Mouse (Mus musculus) right cerebral cortex, adult 18-20 months (tissue): ENCODE data around the gene Gm5426.
"Not testable (repeated sequence)": the region's sequence is repeated elsewhere in the genome, so short reads cannot be mapped to it uniquely, and the experiment has no call there.

ENCODE experiments used
- DNase-seq: peaks from one replicate; pipeline ENCODE4 v3.0.0; 2022; ENCODE audit warnings: mixed read lengths

Gm5426 gene

DNA sequence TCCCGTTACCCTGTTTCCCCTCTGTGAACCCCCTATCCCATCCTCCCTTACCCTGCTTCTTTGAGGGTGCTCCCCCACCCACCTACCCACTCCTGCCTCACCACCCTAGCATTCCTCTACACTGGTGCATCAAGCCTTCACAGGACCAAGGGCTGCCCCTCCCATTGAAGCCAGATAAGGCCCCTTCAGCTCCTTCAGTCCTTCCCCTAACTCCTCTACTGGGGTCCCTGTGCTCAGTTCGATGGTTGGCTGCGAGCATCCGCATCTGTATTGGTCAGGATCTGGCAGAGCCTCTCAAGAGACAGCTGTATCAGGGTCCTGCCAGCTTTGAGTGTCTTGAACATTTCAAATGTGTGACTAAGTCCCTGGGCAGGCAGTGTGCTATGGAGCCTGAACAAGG, 2.9 kb downstream of the Gm5426 start:
- not testable (repeated sequence) for DNase-seq

DNA sequence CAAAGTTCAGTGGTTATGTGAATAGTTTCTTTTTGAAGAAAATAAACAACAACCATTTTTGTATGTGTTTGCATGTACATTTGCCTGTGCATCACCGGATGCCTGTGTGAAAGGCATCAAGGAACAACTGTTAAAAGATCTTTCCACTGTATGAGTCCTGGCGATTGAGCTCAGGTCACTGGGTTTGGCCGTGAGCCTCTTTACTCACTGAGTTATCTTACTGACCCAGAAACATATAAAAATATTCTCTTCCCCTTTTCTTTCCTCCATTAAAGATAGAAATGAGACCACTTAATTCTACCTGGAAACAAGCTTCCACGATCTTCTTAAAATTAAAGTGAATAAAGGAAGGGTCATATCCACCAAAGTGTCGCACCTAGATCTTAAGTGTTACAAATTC, 10.2 kb downstream of the Gm5426 start:
- no peak for DNase-seq

DNA sequence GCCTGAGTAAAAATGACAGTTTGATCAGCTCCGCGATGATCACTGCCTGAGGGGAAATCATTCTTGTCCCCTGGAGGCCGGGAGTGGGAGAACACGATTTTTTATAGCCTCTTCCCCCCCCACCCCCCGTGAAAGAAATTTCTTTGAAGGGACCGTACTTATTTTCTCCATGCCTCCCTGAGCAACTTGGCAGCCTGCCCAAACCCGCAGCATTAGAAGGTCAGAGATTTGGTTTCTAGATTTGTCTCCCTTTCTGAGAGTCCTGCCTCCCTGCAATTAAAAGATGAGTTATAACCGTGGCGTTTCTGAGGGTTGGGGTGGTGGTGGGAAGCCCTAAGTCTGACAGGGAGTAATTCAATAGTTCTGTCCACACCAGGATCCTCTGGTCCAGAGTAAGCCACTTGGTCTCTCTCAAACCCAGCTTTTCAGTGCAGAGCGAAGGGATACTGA, 11.9 kb downstream of the Gm5426 start:
- no peak for DNase-seq

DNA sequence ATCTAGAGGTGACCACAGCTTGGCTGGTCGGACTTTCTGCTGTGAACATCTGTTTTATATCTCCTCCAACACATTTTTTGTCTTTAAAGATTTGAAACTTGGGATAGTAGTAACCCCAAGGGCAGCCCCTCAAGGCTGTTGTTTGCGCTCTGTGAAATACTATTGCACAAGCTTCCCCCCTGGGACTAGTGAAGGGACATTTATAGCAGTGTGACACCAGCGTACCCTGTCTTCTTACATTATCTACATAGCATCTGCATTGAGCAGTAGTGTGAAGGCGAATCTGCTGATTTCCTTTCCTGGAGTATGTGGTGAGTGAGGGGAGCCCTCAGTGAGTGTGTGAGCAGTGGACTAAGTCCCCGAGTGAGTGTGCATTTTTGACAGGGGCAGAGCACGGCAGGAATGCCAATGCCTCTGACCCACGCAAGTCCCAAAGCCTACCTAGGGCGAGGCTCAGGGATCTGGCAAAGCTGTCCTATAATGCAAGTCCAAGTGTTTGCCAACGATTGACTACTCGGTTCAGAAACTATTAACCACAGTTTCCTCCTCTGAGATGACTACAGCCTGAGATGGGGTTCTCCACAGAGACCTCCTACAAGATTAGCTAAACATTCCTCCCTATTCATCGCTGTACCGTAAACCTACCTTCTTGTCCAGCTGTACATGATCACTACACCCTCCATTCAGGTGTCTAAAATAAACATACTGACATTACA, 14.2 kb downstream of the Gm5426 start:
- no peak for DNase-seq

DNA sequence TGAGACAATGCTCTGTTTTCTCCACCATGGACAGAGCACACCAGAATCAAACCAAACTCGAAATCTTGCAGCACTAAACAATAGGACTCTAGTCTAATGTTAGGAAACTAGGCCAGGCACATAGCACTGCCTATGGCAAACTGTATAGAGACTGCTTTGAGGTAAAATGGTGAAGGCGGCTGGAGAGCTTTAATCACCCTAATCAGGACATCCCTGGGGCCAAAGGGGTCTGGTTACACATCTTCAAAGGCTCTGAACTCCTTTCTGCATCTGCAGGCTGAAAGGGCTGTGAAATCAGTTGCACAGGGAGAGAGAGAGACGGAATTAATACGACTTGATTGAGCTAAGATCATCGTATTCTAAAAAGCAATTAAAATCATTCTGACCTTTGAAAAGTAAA, 16.9 kb downstream of the Gm5426 start:
- DNase-seq = no peak

DNA sequence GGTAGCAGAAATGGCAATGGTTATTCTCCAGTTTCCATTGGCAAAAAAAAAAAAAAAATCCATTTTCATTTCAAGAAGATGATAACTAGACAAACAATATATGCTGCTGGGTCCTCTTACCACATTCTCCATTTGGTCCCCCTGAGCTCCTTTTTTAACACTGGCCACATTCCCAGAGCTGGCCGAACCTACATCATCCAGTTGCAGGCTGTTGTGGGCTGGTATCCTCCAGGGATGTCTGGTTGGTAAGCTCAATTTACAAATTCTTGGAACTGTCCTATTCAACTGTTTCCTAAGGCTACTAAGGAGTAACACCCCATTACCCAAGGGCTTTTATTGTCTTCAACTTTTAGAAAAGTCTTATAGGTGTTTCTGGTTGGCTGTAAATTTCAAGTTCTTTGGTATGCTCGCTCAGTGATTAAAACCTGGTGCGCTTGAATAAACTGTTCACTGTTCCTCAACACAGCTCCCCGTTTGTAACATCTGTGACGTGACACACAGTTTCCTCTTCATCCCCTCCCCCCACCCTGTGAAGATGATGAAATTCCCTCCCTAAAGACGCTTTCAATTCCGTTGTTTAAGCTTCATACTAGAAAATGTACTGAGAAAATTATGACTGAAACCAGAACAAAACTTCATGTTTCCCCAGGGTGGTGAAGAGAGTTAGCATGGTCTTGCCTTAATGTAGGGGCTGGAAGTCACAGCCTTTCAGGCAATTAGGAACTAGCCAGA, 26.7 kb downstream of the Gm5426 start:
- DNase-seq = no peak

DNA sequence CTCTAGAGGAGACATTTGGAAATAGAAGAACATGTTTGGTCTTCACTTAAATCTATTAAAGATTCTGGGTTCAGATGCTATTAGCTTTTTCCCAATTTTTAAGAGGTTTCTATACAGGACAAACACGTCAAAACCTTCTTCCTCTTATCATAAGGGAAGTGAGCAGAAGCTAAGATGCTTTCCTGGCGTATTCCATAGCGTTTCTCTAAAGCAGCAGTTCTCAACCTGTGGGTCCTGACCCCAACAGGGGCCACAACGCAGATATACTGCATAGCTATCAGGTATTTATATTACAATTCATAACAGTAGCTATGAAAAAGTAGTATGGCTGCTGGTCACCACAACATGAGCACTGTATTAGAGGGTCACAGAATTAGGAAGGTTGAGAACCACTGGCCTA, 27.4 kb downstream of the Gm5426 start:
- DNase-seq = no peak

DNA sequence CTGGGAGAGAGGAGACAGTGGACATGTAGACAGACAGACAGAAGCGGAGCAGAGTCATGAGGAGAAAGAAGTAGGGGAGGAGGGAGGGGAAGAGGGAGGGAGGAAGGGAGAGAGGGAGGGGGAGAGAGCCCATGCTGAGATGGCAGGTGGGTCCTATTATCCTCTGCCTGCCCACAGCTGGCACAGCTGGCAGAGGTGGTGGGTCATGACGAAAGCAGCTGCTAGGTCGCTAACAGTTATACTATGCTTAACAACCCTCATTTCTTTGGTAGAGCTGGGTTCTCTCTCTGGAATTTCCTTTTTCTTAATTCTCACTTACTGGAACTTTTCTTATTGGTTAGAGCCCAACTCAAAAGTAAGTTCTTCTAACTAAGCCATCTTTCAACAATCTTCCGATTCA, 28.9 kb downstream of the Gm5426 start:
- no peak for DNase-seq

DNA sequence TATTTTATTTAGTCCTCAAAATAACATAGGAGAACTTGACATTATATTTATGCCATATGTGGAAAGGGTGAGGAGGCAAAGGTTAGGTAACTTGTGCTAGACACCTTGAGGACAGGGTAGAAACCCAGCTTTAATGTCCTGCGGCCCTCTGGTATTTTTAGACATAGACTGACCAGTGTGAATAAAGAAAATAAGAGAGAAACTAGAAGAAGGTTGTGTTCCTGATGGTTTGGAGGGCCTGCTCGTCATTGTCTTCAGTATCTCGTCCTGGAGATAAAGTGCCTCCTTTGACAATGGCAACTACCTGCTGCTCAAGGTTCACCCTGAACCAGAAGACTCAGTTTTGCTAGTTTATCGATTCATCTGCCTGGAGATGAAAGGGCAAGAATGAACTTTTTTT, 32.6 kb downstream of the Gm5426 start:
- no peak for DNase-seq

DNA sequence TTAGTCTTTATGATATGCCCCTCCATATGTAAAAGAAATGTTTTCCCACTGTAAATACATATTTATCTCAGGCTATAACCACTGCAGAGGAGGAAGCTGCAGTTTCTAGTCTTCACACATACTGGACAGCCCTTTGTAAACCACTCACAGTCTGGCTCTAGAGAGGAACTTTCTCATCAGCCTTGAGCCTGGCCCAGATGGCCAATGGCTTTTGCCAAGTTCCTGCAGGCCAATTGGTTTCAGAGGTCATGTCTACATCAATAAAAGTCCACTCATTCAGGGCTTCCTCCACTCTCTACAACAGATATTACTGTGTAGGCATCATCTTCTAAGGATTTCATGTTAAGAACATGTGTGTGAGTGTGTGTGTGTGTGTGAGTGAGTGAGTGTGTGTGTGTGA, 35.1 kb downstream of the Gm5426 start:
- no peak for DNase-seq

DNA sequence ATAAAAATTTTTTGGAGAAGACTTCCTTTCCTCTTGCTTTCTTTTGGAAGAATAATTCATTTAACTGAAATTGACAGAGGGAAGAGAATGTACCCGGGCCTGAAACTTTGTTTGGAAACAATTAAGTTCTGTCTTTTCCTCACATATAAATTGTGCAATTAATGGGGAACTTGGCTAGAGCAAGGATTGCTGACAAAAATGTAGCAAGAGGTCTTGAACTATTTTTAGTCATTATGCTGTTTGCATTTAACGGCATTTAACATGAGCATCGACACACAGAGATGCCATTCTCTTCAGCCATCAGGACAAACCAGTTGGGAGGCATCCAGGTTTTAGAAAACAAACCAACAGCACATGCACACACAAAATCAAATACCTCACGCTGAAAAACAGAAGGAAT, 36.6 kb downstream of the Gm5426 start:
- no peak for DNase-seq

DNA sequence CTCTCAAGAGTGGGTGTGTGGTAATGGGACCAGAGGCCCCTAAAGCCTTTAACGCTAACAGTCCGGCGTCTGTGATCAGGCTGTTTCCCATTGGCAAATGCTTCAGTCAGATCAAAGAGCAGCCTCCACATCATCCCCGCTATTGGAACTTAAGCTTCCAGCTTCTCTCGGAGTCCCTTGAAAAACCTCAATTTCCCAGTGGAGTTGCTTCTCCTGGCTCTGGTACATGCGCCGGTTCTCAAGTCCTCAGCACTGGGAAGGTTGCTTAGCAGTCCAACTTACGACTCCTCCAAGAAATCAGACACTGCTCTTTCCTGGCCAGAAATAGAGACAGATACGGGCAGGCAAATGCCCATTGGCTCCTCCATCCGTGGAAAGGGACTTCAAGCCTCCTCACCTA, 37.4 kb downstream of the Gm5426 start:
- no peak for DNase-seq

DNA sequence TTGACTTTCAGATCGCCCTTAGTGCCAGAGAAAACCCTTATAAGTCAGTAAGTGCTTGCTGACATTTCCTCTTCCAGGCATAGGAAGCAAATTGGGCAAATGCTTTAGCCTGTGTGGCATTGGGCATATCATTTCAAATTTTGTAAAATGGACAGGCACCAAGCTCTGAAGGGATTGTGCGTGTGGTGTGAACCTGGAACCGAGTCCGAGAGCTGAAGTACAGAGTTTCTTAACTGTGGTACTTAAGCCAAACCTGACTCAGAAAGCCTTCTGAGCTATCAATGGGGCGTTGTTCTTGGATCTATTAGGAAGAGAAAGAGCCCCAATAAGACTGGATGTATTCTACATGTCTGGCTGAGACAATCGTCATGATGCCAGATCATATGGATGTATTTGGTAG, 40.5 kb downstream of the Gm5426 start:
- no peak for DNase-seq

DNA sequence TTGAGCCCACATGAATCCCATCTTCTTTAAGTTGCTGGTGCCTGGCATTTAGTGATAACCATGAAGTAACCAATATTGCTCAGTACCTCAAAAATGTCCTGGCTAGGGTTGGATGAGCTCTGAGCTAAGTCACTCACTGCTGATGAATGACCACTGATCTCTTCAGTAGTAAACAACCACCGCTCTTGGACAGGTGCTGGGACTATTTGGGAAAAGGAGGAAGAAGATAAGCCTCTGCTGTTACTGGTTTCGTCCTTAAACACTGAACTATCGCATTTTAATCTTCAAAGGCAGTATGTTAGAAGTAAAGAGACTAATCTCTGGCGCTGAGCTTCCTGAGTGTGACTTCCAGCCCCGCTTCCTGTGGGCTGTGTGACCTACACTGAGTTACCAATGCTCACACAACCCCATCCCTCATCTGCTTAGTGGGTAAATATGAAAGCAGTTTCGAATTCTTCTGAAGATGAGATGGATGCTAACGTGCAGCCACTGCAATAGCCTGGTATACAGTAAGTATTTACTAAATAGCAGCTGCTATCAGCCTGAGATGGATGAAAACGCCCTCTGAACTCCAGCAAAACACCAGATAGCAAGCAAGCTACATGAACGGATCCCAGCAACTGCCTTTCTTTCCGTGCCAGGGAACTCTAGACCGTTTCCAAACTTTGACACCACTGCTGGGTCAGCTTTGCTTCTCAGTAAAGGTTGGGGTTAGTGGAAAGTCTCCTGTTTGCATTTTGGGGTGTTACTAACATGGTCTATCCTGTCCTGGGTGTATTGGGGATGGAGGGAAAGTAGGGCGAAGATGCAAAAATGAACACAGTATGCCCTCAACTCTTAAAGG, 44.4 kb downstream of the Gm5426 start:
- DNase-seq = no peak

DNA sequence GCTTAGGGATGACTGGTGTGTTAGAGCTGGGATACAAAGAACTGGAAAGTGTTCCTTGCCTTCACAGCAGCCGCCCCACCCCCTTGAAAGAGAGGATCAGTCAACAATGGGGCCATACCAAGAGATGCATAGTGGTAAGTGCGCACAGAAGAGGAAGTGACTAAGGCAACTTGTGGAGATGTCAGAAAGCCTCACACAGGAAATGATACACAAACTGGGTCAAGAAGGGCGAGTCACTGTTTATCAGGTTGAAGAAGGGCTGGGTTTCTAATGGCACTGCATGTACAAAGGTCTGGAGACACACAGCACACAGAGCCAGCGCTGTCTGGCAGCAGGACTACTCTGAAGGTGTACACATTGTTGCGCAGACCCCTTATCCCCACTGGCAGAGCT, 45.0 kb downstream of the Gm5426 start:
- no peak for DNase-seq

DNA sequence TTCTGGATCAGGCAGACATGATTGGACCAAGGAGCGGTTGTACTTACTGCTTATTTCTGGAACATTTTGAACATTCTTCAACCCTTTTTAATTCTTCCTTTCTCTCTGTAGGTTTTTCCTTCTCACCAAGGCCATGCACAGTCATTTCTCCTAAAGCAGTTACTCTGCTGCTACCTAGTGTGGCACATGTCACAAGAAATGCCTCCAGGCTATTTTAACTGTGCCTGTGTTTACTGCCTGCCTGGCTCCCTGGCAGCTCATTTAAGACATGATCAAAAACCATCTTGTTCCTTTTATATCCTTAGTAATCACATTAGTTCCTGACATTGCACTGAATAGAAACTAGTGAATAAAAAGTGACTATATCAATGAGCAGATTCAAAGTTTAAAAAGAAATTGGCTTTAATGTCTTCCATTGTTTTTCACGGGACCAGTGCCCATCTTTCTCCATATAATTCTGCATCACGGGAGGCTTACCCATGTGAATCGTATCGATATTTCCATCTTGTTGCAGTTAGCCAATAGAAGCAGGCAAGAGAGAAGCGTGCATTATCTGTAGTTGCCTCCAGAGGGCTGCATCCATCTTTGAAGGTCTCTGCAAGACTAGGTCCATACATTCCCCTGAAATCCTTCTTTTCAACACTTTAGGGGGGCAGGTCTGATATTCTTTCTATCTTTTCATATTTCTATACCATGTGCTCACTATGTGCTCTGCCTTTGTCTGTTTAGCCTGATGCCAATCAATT, 45.7 kb downstream of the Gm5426 start:
- no peak for DNase-seq

DNA sequence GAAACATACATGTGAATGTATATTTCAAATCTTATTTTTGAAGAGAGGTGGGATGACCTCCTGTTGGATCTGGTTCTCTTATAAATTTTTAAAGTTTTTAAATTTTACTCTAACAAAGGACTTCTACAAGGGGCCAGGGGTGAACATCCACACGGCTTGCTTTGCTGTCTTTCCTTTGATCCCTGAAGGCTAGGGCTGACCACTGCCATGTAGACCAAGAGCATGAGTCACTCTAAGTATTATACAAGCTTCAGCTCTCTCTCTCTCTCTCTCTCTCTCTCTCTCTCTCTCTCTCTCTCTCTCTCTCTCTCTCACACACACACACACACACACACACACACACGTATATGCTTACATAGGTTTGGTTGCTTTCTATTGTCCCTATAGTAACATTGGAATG, 48.6 kb downstream of the Gm5426 start:
- DNase-seq = no peak

DNA sequence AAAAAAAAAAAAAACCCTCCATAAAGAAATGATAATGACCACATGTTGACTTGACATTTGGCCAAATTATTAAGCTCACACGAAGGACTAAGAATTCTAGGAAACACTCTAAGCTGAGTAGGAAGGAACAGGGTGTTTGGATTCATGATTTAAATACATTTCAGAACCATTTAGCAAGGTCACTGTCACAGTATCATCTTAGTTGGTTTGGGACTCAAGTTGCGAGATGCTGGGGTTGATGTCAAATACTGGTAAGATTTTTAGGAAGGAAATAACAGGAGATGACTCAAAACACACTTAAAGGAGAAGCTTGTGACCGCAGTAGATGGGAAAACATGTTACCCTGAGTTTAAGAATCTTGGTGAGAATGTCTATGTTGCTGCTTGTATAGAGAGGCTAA, 49.2 kb downstream of the Gm5426 start:
- DNase-seq = no peak
